Mouse (Mus musculus) gonadal fat pad, adult 2 months (tissue): ENCODE measurements around the gene Btf3l4. TPM values are rescaled to one million over a fixed set of nuclear protein-coding genes. Genes with fewer than 3 reads are reported as not detected.
A peak's percentile ranks its signal among the peaks of the same experiment; 100 is the strongest.

ENCODE experiments used
- DNase-seq: peaks from one replicate; pipeline ENCODE4 v3.0.0-alpha.2; 2012; ENCODE audit warnings: low read depth
- polyA plus RNA-seq: library from polyadenylated mRNA; depleted of rRNA; stranded (reverse); fragments of >200 nt; gene quantifications from 2 replicates; pipeline ENCODE4 v1.2.3, GENCODE M21; 2012; rRNA removed

Gene Btf3l4
- polyA plus RNA-seq, 1 experiment = 18.5 TPM

- no peak for DNase-seq
These were observed 7.7 kb downstream of the Btf3l4 start for GRCm38 (mm10) chr4:108825677-108826076.

DNA sequence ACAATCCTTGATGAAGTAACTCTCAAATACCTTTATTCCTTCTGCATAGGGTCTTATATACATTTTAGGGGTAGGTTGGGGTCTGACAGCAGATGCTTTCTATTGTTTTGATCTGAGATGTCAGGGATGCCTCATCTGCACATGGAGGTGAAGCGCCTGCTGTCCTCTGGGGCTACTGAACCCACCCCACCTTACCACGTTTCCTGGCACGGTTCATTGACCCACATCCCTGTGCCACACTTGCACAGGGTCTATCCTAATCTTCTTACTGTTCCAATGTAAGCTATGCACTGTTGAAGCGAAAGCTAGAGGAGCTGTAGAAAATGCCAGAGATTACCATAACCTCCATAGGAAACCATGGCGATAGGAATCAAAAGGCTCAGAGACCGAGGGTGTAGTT, 21.9 kb downstream of the Btf3l4 start:
- DNase-seq = no peak

DNA sequence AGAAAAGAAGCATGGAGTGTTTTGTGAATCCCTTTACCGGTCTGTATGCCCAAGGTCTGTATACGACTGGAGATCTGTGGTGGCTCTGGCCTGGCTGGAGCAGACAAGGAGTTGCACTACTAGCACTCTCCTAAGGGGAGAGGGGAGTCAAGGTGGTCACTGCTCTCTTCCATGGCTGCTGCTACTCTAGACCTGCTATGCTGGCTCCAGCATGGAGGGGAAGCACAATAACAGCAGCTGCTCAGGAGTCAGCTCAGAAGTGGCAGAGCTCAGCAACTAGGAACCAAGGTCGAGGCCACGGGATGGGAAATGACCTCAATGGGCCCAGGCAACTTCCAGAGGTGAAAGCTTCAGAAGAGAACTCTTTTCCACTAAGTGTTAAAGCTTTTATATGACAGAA, 22.3 kb downstream of the Btf3l4 start:
- no peak for DNase-seq

- no peak for DNase-seq
These were observed 29.9 kb downstream of the Btf3l4 start for GRCm38 (mm10) chr4:108803535-108803934.

- peak; percentile 73 for DNase-seq
These were observed 35.2 kb downstream of the Btf3l4 start for GRCm38 (mm10) chr4:108798083-108798830.

DNA sequence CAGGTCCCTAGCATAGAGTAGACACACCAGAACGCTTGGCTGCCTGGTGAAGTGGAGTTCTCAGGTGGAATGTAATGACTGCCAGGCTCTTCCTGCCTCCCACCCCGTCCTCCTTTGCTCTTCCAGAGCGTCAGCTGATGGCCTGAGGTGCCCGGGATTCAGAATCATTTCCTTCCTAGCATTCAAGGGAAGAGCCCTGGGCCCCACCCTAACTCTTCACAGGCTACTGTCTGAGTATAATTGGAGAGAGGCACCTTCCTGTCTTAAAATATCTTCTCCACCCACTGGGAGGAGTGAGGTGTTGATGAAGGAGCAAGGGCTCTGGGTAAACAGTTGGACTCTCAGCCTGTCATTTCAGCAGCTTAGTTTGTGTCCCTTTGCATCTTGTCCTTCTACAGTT, 36.7 kb downstream of the Btf3l4 start:
- DNase-seq = no peak

GRCm38 (mm10) chr4:108793941-108794340, 39.5 kb downstream of the Btf3l4 start:
- DNase-seq = peak; percentile 82

DNA sequence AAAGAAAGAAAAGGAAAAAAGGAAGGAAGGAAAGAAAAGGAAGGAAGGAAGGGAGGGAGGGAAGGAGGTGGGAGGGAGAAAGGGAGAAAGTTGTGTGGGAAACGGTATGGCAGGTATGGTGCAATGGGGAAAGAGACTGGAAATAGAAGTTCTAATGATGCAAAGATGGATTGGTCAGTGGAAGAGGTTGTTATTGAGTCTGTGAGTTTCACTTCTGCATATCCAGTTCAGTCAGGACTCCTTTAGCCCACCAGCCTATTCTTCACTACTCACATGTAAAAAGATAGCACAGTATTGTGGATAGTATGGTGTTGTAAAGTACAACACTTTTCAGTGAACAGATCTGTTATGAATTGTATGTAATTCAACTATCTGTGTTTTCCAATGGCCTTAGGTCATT, 42.9 kb downstream of the Btf3l4 start:
- no peak for DNase-seq

- DNase-seq = no peak
These were observed 44.0 kb downstream of the Btf3l4 start for GRCm38 (mm10) chr4:108789258-108789936.

DNA sequence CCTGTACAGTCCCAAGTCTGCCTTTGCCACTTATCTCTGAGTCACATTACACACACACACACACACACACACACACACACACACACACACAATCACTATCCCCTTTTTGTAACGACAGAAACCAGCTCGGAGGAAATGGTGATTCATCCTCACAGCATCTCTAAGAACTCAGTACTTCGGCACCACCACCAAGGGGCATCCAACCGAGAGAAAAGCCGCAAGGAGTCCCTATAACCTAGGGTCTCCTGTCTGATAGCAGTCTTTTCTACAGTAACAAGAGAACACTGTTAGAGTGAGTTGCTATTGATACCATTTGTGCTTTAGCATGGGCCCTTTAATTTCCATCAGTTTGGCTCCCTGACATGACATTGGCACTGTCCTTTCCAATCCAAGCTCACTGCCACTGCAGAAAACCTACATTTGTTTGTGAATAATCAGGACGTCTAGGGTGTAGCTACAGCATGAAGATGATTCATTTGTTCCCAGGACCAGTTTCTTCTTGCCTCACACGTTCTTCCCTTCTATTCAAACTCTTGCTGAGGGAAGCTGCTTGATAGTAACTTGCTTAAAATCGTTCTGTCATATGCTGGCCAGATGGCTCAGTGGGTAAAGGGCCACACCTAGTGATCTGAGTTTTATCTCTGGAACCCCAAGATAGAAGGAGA, 50.9 kb downstream of the Btf3l4 start:
- no peak for DNase-seq

DNA sequence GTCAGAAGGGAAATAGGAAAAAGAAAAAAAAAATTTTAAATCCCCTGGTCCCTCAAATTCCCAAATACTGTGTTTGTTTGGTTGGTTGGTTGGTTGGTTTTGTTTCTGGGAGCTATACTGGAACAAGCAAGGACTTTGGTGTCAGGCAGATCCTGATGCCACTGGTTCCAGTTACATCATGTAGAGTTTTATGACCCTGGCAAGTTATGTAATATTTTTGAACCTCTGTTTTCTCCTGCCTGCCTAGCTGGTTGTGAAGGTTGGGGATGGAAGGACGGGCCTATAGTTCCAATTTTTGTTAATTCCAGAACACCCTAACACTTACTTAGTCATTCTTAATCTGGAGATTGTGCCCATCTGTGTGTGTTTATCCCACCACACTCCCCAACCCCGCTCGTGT, 51.8 kb downstream of the Btf3l4 start:
- DNase-seq = no peak

- no peak for DNase-seq
These were observed 52.6 kb downstream of the Btf3l4 start for GRCm38 (mm10) chr4:108780864-108781205.

- no peak for DNase-seq
These were observed 53.2 kb downstream of the Btf3l4 start, which contains the start of gene Zfyve9 for GRCm38 (mm10) chr4:108780057-108780863. Gene Zfyve9 (minus strand): TSS chr4:108780798.

- DNase-seq = no peak
These were observed 53.7 kb downstream of the Btf3l4 start for GRCm38 (mm10) chr4:108779763-108780056.

- no peak for DNase-seq
These were observed 64.9 kb downstream of the Btf3l4 start for GRCm38 (mm10) chr4:108768527-108768926.

Other genes starting within 250 kb of the Btf3l4 start
- gene Cc2d1b, start 213.7 kb downstream of the Btf3l4 start, polyA plus RNA-seq = 34.8 and 41.4 TPM in 2 replicates
- gene 3110021N24Rik, start 114.0 kb downstream of the Btf3l4 start, polyA plus RNA-seq = 0.13 TPM in 1 of 2 replicates, not detected in the other
- gene Zfyve9, start 52.8 kb downstream of the Btf3l4 start, polyA plus RNA-seq = 3.9 and 4.3 TPM in 2 replicates
- gene Txndc12, start 987 bp upstream of the Btf3l4 start, polyA plus RNA-seq = 20.5 and 24.2 TPM in 2 replicates
- gene Kti12, start 14.2 kb upstream of the Btf3l4 start, polyA plus RNA-seq = 26.0 and 27.1 TPM in 2 replicates
- 0.39 TPM in 1 of 2 replicates, not detected in the other for gene A730015C16Rik, start 15.0 kb upstream of the Btf3l4 start, polyA plus RNA-seq
- gene Rab3b, start 45.4 kb upstream of the Btf3l4 start, polyA plus RNA-seq = 4.7 and 7.3 TPM in 2 replicates
- gene Nrd1, start 167.0 kb upstream of the Btf3l4 start, polyA plus RNA-seq = 44.3 and 58.1 TPM in 2 replicates